Mouse (Mus musculus): Measurements from ENCODE around the gene Padi2. TPM values are rescaled to one million over a fixed set of nuclear protein-coding genes. Genes with fewer than 3 reads are reported as not detected.

Padi2 gene
- polyA plus RNA-seq, 1 experiment, result 25.2 TPM

DNA sequence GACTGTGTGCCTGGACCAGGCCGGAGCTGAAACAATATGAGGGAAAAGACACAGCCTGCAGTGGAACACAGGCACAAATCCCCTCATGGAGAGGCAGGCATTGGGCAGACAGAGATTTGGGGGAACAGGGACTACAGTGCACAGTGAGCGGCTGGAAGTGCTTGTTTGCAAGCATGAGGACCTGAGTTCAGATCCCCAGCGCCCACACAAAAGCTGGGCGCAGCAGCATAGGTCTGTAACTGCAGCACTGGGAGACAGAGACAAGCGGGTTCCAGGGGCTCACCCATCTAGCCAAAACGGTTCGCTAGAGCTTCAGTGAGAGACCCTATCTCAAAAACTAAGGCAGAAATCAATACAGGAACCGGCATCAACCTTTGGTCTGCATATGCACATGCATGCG is 7.4 kb downstream of the Padi2 start:
- TF ChIP-seq POLR2A (IDR thresholded peaks at IDR 0.05; ENCODE audit: borderline replicate concordance, insufficient read depth, low read length) (no peak), CTCF (IDR thresholded peaks at IDR 0.05; ENCODE audit: borderline replicate concordance, insufficient read depth, low read depth, low read length) (no peak)

DNA sequence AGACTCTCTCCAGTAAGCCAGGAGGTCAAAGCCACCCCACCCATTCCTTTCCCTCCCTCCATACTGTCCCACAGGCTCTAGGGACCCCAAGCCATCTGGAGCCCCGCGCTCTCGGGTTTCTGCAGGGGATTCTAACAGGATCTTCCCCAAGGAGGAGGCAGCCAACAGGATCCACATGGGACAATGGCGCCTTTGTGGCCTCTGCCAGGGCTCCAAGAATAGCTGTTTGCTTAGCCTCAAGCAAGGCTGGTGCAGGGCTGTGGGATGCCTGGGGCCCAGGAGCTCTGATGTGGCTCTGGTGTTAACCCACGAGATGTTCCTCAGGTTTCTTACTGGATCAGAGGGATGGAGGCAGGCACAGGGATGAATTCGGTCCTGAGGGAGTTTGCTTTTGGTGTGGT is 8.6 kb downstream of the Padi2 start:
- TF ChIP-seq POLR2A (IDR thresholded peaks at IDR 0.05; ENCODE audit: borderline replicate concordance, insufficient read depth, low read length) (no peak), CTCF (IDR thresholded peaks at IDR 0.05; ENCODE audit: borderline replicate concordance, insufficient read depth, low read depth, low read length) (no peak)
- Histone ChIP-seq H3K27ac (ENCODE audit: insufficient read depth, low read length) (peak overlapping the region; percentile 15; the same call in 1 of the 2 replicates), H3K27me3 (ENCODE audit: control insufficient read depth, insufficient read depth, low read length) (no peaks in the 10 kb centered on the region), H3K4me3 (replicated peaks; ENCODE audit: insufficient read depth, low read depth, low read length) (no peak overlapping the region), H3K4me1 (ENCODE audit: control insufficient read depth, insufficient read depth, low read length) (peaks cover 4% of the 10 kb centered on the region; the same call in 1 of the 2 replicates)
- peak in 1 of 2 experiments; percentile 20 for DNase-seq
- WGBS, result 38% methylated on average over 6 of the region's 6 CpGs

More for the DNA sequence above, 7.4 kb downstream of the Padi2 start:
- no peak overlapping the region for H3K4me3 ChIP-seq (replicated peaks; ENCODE audit: insufficient read depth, low read depth, low read length)
- H3K27ac ChIP-seq (ENCODE audit: insufficient read depth, low read length), result no peak overlapping the region
- 93% methylated on average over 9 of the region's 9 CpGs for WGBS
- H3K4me1 ChIP-seq (ENCODE audit: control insufficient read depth, insufficient read depth, low read length), result peaks cover 4% of the 10 kb centered on the region; the same call in 1 of the 2 replicates
- DNase-seq, result no peak
- no peaks in the 10 kb centered on the region for H3K27me3 ChIP-seq (ENCODE audit: control insufficient read depth, insufficient read depth, low read length)

GRCm38 (mm10) chr4:140915235-140915634 is 9.1 kb downstream of the Padi2 start:
- DNase-seq, result no peak
- TF ChIP-seq POLR2A (IDR thresholded peaks at IDR 0.05; ENCODE audit: borderline replicate concordance, insufficient read depth, low read length) (no peak), CTCF (IDR thresholded peaks at IDR 0.05; ENCODE audit: borderline replicate concordance, insufficient read depth, low read depth, low read length) (no peak)
- no peak overlapping the region for H3K4me3 ChIP-seq (replicated peaks; ENCODE audit: insufficient read depth, low read depth, low read length)
- H3K27ac ChIP-seq (ENCODE audit: insufficient read depth, low read length), result peak overlapping the region; percentile 15; the same call in 1 of the 2 replicates
- H3K4me1 ChIP-seq (ENCODE audit: control insufficient read depth, insufficient read depth, low read length), result peaks cover 4% of the 10 kb centered on the region; the same call in 1 of the 2 replicates
- 71% methylated on average over 3 of the region's 3 CpGs for WGBS
- no peaks in the 10 kb centered on the region for H3K27me3 ChIP-seq (ENCODE audit: control insufficient read depth, insufficient read depth, low read length)

DNA sequence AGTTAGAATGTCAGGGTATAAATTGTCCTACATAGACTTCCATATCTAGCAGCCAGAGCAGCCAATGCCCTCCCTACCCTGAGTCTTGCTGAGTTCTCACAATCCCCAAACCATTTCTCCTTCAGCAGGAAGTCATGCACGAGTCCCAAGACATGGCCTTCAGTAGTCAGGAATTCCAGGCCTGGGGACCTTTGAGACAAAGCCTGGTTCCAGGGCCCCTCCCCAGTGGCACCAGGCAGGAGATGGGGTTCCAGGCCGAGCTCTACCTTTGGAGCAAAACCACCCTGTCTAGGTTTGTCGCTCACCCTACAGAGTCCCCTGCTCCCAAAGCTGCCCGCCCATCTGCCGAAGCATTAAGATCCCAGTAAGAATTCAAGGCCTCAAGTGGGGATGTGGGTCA is 10.2 kb downstream of the Padi2 start:
- TF ChIP-seq POLR2A (IDR thresholded peaks at IDR 0.05; ENCODE audit: borderline replicate concordance, insufficient read depth, low read length) (no peak), CTCF (IDR thresholded peaks at IDR 0.05; ENCODE audit: borderline replicate concordance, insufficient read depth, low read depth, low read length) (no peak)
- Histone ChIP-seq H3K27ac (ENCODE audit: insufficient read depth, low read length) (no peak overlapping the region), H3K4me1 (ENCODE audit: control insufficient read depth, insufficient read depth, low read length) (no peaks in the 10 kb centered on the region), H3K4me3 (replicated peaks; ENCODE audit: insufficient read depth, low read depth, low read length) (no peak overlapping the region), H3K27me3 (ENCODE audit: control insufficient read depth, insufficient read depth, low read length) (no peaks in the 10 kb centered on the region)
- 94% methylated on average over 5 of the region's 5 CpGs for WGBS
- no peak for DNase-seq

- Histone ChIP-seq H3K27me3 (ENCODE audit: control insufficient read depth, insufficient read depth, low read length) (no peaks in the 10 kb centered on the region), H3K4me1 (ENCODE audit: control insufficient read depth, insufficient read depth, low read length) (no peaks in the 10 kb centered on the region), H3K4me3 (replicated peaks; ENCODE audit: insufficient read depth, low read depth, low read length) (no peak overlapping the region), H3K27ac (ENCODE audit: insufficient read depth, low read length) (no peak overlapping the region)
- no peak for TF ChIP-seq CTCF (IDR thresholded peaks at IDR 0.05; ENCODE audit: borderline replicate concordance, insufficient read depth, low read depth, low read length)
- TF ChIP-seq POLR2A (IDR thresholded peaks at IDR 0.05; ENCODE audit: borderline replicate concordance, insufficient read depth, low read length), result no peak
- 92% methylated on average over 9 of the region's 9 CpGs for WGBS
- no peak for DNase-seq
Measured at GRCm38 (mm10) chr4:140917451-140917850, 11.3 kb downstream of the Padi2 start.

DNA sequence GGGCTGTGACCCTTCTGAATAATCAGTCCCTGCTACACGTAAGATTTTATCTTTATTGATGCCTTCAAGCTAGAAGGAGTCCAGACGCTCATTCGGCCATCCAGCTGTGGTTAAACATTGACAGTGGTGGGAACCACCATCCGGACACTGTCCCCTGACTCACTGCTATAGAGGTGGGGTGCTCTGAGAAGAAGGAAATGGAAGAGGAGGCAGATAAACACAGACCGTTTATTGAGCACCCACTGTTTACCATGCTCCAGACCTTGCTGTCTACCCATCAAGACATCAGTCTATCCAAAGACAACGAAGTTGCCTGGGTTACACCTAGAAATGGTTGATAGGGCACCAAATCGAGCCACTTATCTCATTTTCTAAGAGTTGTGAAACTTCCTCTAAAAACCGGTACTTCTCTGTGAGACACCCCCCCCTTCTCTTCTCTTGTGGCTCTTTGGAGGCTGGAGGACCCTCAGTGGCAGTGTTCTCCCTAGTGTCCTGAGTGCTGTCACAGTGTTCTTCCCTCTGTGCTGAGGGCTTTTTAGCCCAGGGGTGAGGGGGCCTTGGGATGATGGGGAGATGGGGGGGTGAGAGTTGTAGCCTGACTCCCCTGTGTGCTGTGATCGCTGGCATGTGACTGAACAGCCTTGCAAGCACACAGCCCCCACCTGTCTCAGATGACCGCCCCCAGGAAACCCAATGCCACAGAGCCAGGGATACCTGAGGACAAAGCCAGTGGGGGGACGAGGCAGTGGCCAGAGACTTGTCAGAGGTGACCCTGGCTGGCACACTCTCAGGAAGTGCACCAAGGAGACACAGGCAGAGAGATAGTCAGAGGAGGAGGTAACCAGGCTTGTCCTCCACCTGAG is 14.1 kb downstream of the Padi2 start:
- no peak for TF ChIP-seq CTCF (IDR thresholded peaks at IDR 0.05; ENCODE audit: borderline replicate concordance, insufficient read depth, low read depth, low read length)
- no peak for TF ChIP-seq POLR2A (IDR thresholded peaks at IDR 0.05; ENCODE audit: borderline replicate concordance, insufficient read depth, low read length)
- 74% methylated on average over 11 of the region's 11 CpGs for WGBS
- no peak overlapping the region for H3K4me3 ChIP-seq (replicated peaks; ENCODE audit: insufficient read depth, low read depth, low read length)
- H3K4me1 ChIP-seq (ENCODE audit: control insufficient read depth, insufficient read depth, low read length), result no peaks in the 10 kb centered on the region
- no peak for DNase-seq
- H3K27ac ChIP-seq (ENCODE audit: insufficient read depth, low read length), result no peak overlapping the region
- H3K27me3 ChIP-seq (ENCODE audit: control insufficient read depth, insufficient read depth, low read length), result no peaks in the 10 kb centered on the region

- TF ChIP-seq POLR2A (IDR thresholded peaks at IDR 0.05; ENCODE audit: borderline replicate concordance, insufficient read depth, low read length) (no peak), CTCF (IDR thresholded peaks at IDR 0.05; ENCODE audit: borderline replicate concordance, insufficient read depth, low read depth, low read length) (no peak)
- Histone ChIP-seq H3K4me3 (replicated peaks; ENCODE audit: insufficient read depth, low read depth, low read length) (no peak overlapping the region), H3K27me3 (ENCODE audit: control insufficient read depth, insufficient read depth, low read length) (no peaks in the 10 kb centered on the region), H3K4me1 (ENCODE audit: control insufficient read depth, insufficient read depth, low read length) (no peaks in the 10 kb centered on the region), H3K27ac (ENCODE audit: insufficient read depth, low read length) (no peak overlapping the region)
- DNase-seq, result no peak
- 72% methylated on average over 5 of the region's 5 CpGs for WGBS
Measured at GRCm38 (mm10) chr4:140922508-140922907, 16.4 kb downstream of the Padi2 start.

DNA sequence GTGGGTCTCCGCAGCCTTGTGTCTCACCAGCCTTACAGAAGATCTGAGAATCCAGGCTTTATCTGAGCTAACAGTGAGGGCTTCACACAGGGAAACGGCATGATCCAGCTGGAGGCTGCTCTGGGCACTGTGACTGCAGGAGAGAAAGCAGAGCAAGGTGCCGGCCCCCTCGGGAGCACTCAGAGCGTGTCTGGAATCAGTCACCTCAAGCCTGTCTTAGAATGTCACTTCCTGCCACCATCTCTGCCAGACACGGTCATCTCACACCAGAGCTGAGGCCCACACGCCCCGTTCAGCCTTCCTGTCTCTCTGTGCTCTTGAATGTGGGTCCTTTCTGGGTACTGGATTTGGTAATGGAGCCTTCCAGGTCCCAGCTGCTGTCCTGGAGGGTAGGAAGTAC is 19.5 kb downstream of the Padi2 start:
- no peaks in the 10 kb centered on the region for H3K4me1 ChIP-seq (ENCODE audit: control insufficient read depth, insufficient read depth, low read length)
- no peaks in the 10 kb centered on the region for H3K27me3 ChIP-seq (ENCODE audit: control insufficient read depth, insufficient read depth, low read length)
- TF ChIP-seq POLR2A (IDR thresholded peaks at IDR 0.05; ENCODE audit: borderline replicate concordance, insufficient read depth, low read length) (no peak), CTCF (IDR thresholded peaks at IDR 0.05; ENCODE audit: borderline replicate concordance, insufficient read depth, low read depth, low read length) (no peak)
- WGBS, result 79% methylated on average over 8 of the region's 8 CpGs
- no peak overlapping the region for H3K4me3 ChIP-seq (replicated peaks; ENCODE audit: insufficient read depth, low read depth, low read length)
- no peak overlapping the region for H3K27ac ChIP-seq (ENCODE audit: insufficient read depth, low read length)
- DNase-seq, result no peak

All from cerebellum, adult 2 months (tissue).